Mouse (Mus musculus) retina, adult 2 months (tissue): ENCODE data around the gene Cenpa.
A peak's percentile ranks its signal among the peaks of the same experiment; 100 is the strongest.

Source experiments
- DNase-seq: peaks from one replicate; pipeline ENCODE4 v3.0.0-alpha.2; 2012; ENCODE audit warnings: low read depth, low spot score

Cenpa gene

DNA sequence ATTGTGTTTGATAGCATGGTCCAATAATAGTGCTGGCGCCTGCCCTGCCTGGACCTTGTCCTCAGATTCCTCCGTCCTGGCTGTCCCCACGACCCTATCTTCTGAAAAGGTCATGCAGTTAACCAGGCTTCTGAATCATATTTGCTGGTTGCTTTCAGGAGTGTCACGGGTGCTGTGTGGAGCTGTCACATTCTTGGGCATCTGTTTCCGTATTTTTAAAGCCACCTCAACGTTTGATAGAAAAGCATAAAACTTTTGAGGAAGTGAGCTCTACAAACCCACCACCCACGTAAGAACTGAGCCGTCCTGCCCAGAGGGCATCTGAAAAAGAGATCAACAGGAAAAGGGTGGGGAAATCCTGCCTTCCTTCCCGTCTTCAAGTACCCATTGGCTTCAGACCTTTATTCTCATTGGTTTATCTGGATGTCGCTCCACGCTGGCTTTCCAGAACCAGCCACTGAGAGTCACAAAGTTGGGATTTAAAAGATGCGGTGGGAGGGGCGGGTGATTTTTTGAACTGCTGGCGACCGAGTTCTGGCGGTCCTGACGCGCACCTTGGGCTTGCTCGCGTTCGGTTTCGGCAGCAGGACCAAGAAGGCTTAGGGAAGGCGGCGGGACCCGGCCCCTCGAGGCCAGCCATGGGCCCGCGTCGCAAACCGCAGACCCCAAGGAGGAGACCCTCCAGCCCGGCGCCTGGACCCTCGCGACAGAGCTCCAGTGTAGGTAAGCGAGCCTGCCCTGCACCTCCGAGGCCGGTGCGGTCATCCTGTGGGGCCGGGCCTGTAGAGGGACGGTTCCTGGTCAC lies at the start of gene Cenpa:
TSS of gene Cenpa (plus strand) at position 387 of the 805 bp plus-strand sequence.
- DNase-seq = peak; percentile 85

DNA sequence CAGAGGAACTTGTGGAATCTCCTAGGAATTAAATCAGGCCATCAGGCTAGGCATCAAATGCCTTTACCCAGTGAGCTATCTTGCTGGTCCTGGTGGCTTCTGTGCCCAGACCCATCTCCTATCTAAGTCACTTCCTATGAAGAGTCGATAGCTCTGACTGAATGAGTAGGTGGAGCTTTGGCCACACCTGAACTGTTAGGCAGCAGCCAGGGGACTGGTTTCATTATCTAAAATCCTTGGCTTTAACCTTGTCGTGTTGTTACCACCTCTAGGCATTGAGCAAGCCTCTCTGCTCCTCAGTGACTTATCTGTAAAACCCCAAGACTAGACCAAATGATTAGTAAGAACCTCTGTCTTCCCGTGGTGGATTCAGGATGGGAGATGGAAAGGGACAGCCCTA lies 49.2 kb upstream of the Cenpa start:
- no peak for DNase-seq

GRCm38 (mm10) chr5:30617851-30618250 lies 48.7 kb upstream of the Cenpa start:
- no peak for DNase-seq

DNA sequence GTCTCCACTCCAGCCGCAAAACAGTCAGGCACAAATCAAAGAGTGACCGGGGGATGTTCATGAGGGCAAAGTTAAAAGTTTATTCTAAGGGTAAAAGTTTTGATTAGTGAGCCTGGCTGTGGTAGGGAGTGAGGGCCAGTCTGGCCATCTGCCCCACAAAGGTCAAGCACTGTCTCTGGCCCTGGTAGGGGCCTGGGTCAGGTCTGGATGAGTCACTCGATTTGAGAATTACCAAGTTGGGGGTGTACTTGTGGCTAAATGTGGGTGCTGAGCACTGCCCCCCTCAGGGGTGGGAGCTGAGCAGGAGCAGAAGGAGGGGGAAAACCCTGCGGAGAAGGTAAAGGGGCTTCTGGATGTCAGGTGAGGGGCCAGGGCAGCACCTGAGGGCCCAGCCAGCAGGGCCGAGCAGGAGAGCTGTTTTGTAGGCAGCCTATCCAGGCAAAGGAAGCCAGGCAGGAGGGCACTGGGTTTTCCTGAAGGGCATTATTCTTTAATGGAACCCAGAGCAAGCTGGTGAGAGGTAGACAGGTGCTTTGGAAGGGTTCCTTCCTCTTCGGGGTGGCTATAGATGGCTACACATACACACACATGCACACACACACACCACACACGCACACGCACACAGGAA lies 48.1 kb upstream of the Cenpa start:
- DNase-seq = no peak

- DNase-seq = no peak
These were observed 47.4 kb upstream of the Cenpa start for GRCm38 (mm10) chr5:30619211-30619610.

- no peak for DNase-seq
These were observed 46.0 kb upstream of the Cenpa start for GRCm38 (mm10) chr5:30620567-30620966.

DNA sequence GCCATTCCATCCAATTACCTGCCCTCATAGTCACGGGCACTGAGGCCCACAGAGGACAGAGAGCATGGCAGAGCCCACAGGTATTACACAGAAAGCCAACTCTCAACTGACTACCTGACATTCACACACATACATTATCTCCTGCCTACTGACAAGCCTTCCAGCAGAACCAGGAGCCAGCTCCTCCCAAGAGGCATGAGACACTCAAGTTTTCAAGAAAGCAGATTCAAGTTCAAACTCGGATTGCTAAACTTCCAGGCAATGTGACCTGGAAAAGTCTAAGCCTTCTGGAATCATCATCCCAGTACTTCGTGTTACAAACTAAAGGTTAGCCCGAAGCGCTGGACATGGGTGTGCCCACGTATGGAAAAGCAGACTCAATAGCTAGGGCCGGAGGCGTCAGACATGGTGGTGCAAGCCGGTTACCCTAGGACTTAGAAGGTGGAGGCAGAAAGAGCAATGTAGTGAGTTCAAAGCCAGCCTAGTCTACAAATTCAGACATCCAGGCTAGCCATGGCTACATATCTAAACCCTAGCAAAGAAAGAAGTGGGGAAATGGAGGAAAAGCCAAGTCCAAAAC lies 45.3 kb upstream of the Cenpa start:
- DNase-seq = no peak

- no peak for DNase-seq
These were observed 44.8 kb upstream of the Cenpa start for GRCm38 (mm10) chr5:30621844-30622176.

DNA sequence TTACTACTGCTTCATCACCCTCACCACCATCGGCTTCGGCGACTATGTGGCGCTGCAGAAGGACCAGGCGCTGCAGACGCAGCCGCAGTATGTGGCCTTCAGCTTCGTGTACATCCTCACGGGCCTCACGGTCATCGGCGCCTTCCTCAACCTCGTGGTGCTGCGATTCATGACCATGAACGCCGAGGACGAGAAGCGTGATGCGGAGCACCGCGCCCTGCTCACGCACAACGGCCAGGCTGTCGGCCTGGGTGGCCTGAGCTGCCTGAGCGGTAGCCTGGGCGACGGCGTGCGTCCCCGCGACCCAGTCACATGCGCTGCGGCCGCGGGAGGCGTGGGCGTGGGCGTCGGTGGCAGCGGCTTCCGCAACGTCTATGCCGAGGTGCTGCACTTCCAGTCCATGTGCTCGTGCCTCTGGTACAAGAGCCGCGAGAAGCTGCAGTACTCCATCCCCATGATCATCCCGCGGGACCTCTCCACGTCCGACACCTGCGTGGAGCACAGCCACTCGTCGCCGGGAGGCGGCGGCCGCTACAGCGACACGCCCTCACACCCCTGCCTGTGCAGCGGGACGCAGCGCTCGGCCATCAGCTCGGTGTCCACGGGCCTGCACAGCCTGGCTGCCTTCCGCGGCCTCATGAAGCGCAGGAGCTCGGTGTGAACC lies 44.3 kb upstream of the Cenpa start:
- no peak for DNase-seq

GRCm38 (mm10) chr5:30622841-30623185 lies 43.8 kb upstream of the Cenpa start:
- no peak for DNase-seq

DNA sequence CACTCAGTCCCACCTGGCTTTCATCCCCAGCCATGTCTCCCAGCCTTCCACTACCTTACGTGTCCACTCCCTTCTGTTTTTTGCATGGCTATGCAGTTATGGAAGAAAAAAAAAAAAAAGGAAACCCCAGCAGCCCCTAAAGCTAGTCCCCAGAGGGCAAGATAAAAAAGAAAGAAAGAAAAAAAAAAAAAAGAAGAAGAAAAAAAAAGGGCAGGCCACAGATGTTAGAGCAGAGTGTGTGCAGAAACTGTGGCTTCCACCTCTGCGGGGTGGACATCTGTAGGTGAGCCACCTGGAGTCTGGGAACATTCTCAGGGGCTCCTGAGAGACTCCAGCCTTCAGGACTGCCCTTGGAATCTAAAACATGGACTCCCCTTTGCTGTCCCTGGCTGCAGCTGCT lies 43.2 kb upstream of the Cenpa start:
- DNase-seq = no peak

DNA sequence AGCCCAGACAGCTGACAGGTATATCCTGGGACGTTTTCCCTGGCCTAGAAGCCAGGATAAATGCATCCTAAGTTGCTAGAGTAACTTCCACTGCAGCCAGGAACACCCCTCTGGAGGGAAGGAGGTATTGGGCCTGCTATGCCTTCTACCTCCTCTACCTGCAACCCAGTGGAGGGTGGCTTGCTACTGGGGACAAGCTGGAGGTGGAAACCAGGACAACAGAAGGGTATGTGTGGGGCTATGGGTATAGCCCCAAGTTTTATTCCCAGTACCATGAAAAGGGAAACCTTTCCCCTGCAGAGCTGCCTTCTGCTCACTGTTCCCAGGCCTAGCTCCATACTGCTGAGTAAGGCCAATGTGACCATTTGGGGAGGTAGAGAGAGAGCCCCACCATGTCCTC lies 42.3 kb upstream of the Cenpa start:
- DNase-seq = no peak

- DNase-seq = no peak
These were observed 41.7 kb upstream of the Cenpa start for GRCm38 (mm10) chr5:30624908-30625307.

DNA sequence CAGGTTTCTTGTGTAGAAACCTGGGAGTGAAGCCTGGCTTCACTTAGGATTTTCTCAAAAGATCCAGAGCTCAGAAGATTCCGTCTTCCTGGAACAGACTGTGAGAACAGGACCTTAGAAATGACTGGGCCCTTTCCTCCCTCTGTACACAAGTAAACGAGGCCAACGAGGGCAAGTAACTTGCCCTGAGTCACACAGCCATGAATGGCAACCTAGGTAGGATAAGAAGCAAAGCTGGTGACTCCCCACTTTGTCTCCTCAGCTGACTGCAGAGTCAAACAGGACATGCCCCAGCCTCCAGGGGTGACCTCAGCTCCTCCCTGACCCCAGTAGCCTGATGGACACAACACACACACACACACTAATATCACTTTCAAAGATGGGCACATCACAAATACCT lies 41.2 kb upstream of the Cenpa start:
- no peak for DNase-seq

GRCm38 (mm10) chr5:30626331-30627105 lies 40.1 kb upstream of the Cenpa start:
- DNase-seq = no peak

DNA sequence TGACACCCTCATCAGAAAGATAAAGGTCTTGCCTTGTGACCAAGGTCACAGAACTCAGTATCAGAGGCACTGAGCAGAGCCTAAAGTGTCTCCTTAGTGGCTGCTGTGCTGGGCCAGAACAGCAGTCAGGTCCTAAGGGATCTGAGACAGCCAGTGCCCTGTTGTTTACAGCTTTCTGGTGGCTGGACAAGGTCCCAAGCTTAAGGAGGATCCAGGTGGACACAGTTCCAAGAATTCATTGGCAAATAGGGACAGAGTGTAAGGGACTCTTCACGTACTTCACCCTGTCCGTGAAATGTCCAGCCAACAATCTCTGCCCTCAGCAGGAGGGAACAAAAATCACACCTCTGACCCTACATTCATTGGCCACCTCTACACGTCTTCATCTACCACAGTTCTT lies 38.1 kb upstream of the Cenpa start:
- DNase-seq = no peak

DNA sequence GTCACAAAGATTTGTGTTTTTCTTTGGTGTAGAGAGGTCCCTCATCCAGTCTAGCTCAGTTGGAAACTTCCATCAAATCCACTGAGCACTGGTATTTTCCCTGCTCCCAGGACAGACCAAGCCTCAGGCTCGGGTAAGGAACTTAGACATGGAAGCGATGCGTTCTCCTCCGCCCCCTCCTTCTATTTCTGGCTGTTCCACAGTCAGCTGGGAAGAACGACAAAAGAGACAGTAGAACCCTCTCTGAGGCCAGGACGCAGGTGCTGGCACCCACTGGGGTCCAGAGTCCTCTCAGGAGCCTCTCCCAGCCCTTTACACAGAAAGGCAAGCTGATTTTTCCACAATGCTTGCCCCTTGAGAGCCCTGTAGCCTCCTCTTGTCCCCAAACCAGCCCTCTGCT lies 36.2 kb upstream of the Cenpa start:
- DNase-seq = no peak

DNA sequence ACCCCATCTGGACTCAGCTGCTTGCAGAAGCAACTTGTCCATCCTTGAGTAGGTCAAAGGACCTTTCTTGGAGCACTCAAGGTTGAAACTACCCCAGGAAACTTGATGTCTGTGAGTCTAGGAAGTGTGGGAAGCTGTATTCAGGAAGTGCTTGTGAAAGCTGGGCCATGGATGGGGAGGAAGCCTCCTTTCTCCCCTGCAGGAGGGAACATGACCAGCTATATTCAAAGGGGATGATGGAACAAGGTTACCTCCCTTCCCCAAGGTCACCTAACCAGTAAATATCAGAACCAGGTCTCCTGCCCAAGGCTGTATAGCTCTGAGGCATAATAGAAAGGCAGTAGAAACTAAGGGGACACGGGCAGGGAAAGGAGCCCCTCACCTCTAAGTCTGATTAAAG lies 34.4 kb upstream of the Cenpa start:
- DNase-seq = no peak

GRCm38 (mm10) chr5:30636994-30637393 lies 29.6 kb upstream of the Cenpa start:
- DNase-seq = no peak

- peak; percentile 42 for DNase-seq
These were observed 28.5 kb upstream of the Cenpa start for GRCm38 (mm10) chr5:30638041-30638440.

DNA sequence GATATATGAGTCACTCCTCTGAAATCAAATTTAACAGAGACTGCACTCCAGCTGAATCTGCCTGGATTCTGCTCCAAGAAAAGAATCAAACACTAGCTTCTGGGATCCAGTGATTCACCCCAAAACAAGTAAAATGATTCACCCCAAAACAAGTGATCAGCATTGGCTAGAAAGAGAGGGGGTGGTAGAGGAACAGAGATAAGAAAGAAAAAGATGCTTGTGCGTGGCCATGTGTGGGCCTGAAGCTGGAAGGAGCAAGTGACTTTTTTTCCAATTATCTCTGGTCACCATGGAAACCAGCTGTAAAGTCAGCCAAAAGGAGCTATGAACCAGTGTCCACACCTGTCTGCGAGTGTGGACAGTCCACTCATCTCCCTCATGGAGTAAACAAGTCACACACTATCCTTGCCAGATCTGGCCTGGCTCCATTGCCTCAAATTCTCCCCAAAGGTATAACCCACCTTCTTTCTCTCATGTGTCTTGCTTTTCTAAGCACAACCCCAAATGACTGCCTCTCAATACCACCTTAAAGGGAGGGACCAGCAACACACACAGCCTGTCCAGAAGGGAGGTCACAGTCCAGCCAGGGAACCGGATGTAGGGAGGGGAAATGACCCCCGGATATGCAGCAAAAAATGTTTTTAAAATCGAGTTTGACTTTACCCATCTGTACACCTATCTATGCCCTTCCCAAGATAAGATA lies 22.9 kb upstream of the Cenpa start:
- no peak for DNase-seq
